ENCODE assay signal across 8 mouse cellular contexts in the genomic region with DNA sequence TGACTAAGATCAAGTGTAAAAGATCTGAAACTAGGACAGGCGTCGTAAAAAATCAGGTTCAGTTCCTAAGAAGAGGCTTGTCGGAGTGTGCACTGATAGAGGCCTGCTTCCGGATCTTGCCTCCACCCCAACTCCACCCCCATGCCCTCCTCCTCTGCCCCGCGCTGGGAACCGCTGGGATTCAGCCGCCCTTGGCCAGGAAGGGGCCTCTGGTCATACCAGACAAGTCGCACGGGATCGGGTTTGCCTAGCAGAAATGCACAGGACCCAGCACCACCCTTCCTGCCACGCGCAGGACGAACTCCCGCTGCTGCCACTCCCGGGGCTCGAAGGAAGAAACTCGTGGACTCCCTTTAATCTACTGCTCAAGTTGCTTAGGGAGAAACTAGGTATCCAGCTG. TPM values are rescaled to one million over a fixed set of nuclear protein-coding genes. Genes with fewer than 3 reads are reported as not detected.
A peak's percentile ranks its signal among the peaks of the same experiment; 100 is the strongest.
DNase-seq lines count a peak whose midpoint lies in the region; ATAC-seq and TF ChIP-seq lines count a peak whose summit lies in the region.

No protein-coding gene starts in this region.

- H3K36me3 ChIP-seq in embryonic facial prominence, embryonic 10.5 days (replicated peaks) = no peaks in the 10 kb centered on the region
- no peaks in the 10 kb centered on the region for H3K36me3 ChIP-seq in intestine, embryonic 14.5 days (ENCODE audit: control insufficient read depth, insufficient read depth, low read length)
- H3K36me3 ChIP-seq in liver, embryonic 15.5 days (replicated peaks) = no peaks in the 10 kb centered on the region
- H3K36me3 ChIP-seq in small intestine, adult 2 months (ENCODE audit: control insufficient read depth, insufficient read depth, low read length) = no peaks in the 10 kb centered on the region

- DNase-seq in CD4-positive, CD25-positive, alpha-beta regulatory T cell, adult 2 months (ENCODE audit: low read depth, low spot score) = peak; percentile 9
- peak; percentile 38 for DNase-seq in embryonic facial prominence, embryonic 10.5 days (ENCODE audit: low spot score)
- peak; percentile 60 for DNase-seq in intestine, embryonic 14.5 days (ENCODE audit: low spot score)
- no peak for DNase-seq in cerebellum, adult 9-10 months

- no peak overlapping the region; the same call in 1 of the 2 replicates for H3K27ac ChIP-seq in embryonic facial prominence, embryonic 10.5 days (replicated peaks)
- H3K27ac ChIP-seq in intestine, embryonic 14.5 days (ENCODE audit: low read depth) = no peak overlapping the region
- no peak overlapping the region for H3K27ac ChIP-seq in liver, embryonic 15.5 days (replicated peaks)
- no peak overlapping the region for H3K27ac ChIP-seq in small intestine, adult 2 months (ENCODE audit: insufficient read depth, low read depth, low read length)

- no peak for TF ChIP-seq CTCF in small intestine, adult 2 months (IDR thresholded peaks at IDR 0.05; ENCODE audit: extremely low read depth, insufficient read length, insufficient replicate concordance, low read depth, low read length)

- TF ChIP-seq POLR2A in small intestine, adult 2 months (IDR thresholded peaks at IDR 0.05; ENCODE audit: low read depth, low read length) = no peak

- WGBS in embryonic facial prominence, embryonic 10.5 days = 25% methylated on average over 18 of the region's 18 CpGs
- WGBS in intestine, embryonic 14.5 days = 27% methylated on average over 18 of the region's 18 CpGs
- 20% methylated on average over 18 of the region's 18 CpGs for WGBS in liver, embryonic 15.5 days (ENCODE audit: insufficient replicate concordance)
- 19% methylated on average over 18 of the region's 18 CpGs for WGBS in small intestine, adult 2 months

- H3K4me1 ChIP-seq in embryonic facial prominence, embryonic 10.5 days = peaks cover 38% of the 10 kb centered on the region
- H3K4me1 ChIP-seq in intestine, embryonic 14.5 days (replicated peaks; ENCODE audit: control insufficient read depth, insufficient read depth, low read length) = peaks cover 17% of the 10 kb centered on the region
- peaks cover 30% of the 10 kb centered on the region for H3K4me1 ChIP-seq in liver, embryonic 15.5 days (replicated peaks)
- peaks cover 7% of the 10 kb centered on the region for H3K4me1 ChIP-seq in small intestine, adult 2 months (ENCODE audit: control insufficient read depth, insufficient read depth, insufficient read length, low read length)

- peak overlapping the region; percentile 43 for H3K4me2 ChIP-seq in intestine, embryonic 14.5 days (ENCODE audit: low read length)
- H3K4me2 ChIP-seq in liver, embryonic 15.5 days = peak overlapping the region; percentile 53

- no peaks in the 10 kb centered on the region for H3K27me3 ChIP-seq in embryonic facial prominence, embryonic 10.5 days (replicated peaks; ENCODE audit: low read depth, poor library complexity, severe bottlenecking)
- no peaks in the 10 kb centered on the region for H3K27me3 ChIP-seq in intestine, embryonic 14.5 days (replicated peaks; ENCODE audit: control insufficient read depth, insufficient read depth, low read length)
- H3K27me3 ChIP-seq in liver, embryonic 15.5 days = peaks cover 33% of the 10 kb centered on the region
- no peaks in the 10 kb centered on the region for H3K27me3 ChIP-seq in small intestine, adult 2 months (ENCODE audit: control insufficient read depth, insufficient read depth, low read length)

- peak overlapping the region; percentile 13; the same call in 1 of the 2 replicates for H3K9ac ChIP-seq in intestine, embryonic 14.5 days (ENCODE audit: low read length)
- no peak overlapping the region for H3K9ac ChIP-seq in liver, embryonic 15.5 days

- ATAC-seq in CD4-positive, CD25-positive, alpha-beta regulatory T cell, adult 4 months = no peak
- no peak for ATAC-seq in intestine, embryonic 14.5 days (replicated peaks; ENCODE audit: low FRiP score, low TSS enrichment, low read depth)
- no peak for ATAC-seq in liver, embryonic 15.5 days (ENCODE audit: insufficient read depth)
- no peak for ATAC-seq in megakaryocyte-erythroid progenitor cell, adult 5-6 weeks (replicated peaks; ENCODE audit: low FRiP score, low TSS enrichment, poor library complexity, severe bottlenecking)

- H3K9me3 ChIP-seq in embryonic facial prominence, embryonic 10.5 days = no peaks in the 10 kb centered on the region
- H3K9me3 ChIP-seq in intestine, embryonic 14.5 days (ENCODE audit: control insufficient read depth, low read length) = no peaks in the 10 kb centered on the region
- no peaks in the 10 kb centered on the region for H3K9me3 ChIP-seq in liver, embryonic 15.5 days (replicated peaks)

- peak overlapping the region; percentile 42 for H3K4me3 ChIP-seq in embryonic facial prominence, embryonic 10.5 days
- H3K4me3 ChIP-seq in intestine, embryonic 14.5 days (ENCODE audit: low read depth, low read length) = peak overlapping the region; percentile 7; the same call in 1 of the 2 replicates
- no peak overlapping the region; the same call in 1 of the 2 replicates for H3K4me3 ChIP-seq in liver, embryonic 15.5 days (replicated peaks)
- peak overlapping the region; percentile 61 for H3K4me3 ChIP-seq in small intestine, adult 2 months (ENCODE audit: low read depth, low read length)

RNA-seq across cellular contexts. Expression of gene L3hypdh, which starts 2.9 kb away (rescaled TPM):
- under 1 TPM in 1 of 2 experiments, not detected in 1; 0.27 TPM for polyA plus RNA-seq in CD4-positive, CD25-positive, alpha-beta regulatory T cell, adult 4 months (2017; shearing (Covaris generic))
- 10.9 and 11.2 TPM in 2 replicates for polyA plus RNA-seq in embryonic facial prominence, embryonic 10.5 days (2016; fragmentation: Nextera tagmentation; extraction: Ambion mirVana)
- polyA plus RNA-seq in intestine, embryonic 14.5 days (2014; fragmentation: Nextera tagmentation; extraction: Ambion mirVana) = 18.4 and 19.1 TPM in 2 replicates
- polyA plus RNA-seq in liver, embryonic 15.5 days (2015; fragmentation: Nextera tagmentation; extraction: Ambion mirVana) = 7.6 and 9.2 TPM in 2 replicates
- polyA plus RNA-seq in small intestine, adult 2 months (2012; rRNA removed) = 2.8 and 3.1 TPM in 2 replicates
- not detected in 2 replicates for total RNA-seq in megakaryocyte-erythroid progenitor cell, adult 5-6 weeks (2014; fragmentation: Nextera tagmentation)
- 0.80 TPM in 1 of 2 replicates, not detected in the other for total RNA-seq in megakaryocyte-erythroid progenitor cell, adult 5-6 weeks (2017)

RNA-seq across cellular contexts. Expression of gene Jkamp, which starts 3.0 kb away (rescaled TPM):
- polyA plus RNA-seq in CD4-positive, CD25-positive, alpha-beta regulatory T cell, adult 4 months (2017; shearing (Covaris generic)) = 10 to 100 TPM; 32.3 to 32.7 TPM
- polyA plus RNA-seq in embryonic facial prominence, embryonic 10.5 days (2016; fragmentation: Nextera tagmentation; extraction: Ambion mirVana) = 72.1 and 72.6 TPM in 2 replicates
- 53.2 and 55.2 TPM in 2 replicates for polyA plus RNA-seq in intestine, embryonic 14.5 days (2014; fragmentation: Nextera tagmentation; extraction: Ambion mirVana)
- polyA plus RNA-seq in liver, embryonic 15.5 days (2015; fragmentation: Nextera tagmentation; extraction: Ambion mirVana) = 18.8 and 21.4 TPM in 2 replicates
- polyA plus RNA-seq in small intestine, adult 2 months (2012; rRNA removed) = 14.3 and 20.4 TPM in 2 replicates
- 21.2 and 25.1 TPM in 2 replicates for total RNA-seq in megakaryocyte-erythroid progenitor cell, adult 5-6 weeks (2014; fragmentation: Nextera tagmentation)
- total RNA-seq in megakaryocyte-erythroid progenitor cell, adult 5-6 weeks (2017) = 10.9 and 18.4 TPM in 2 replicates

RNA-seq across cellular contexts. Expression of gene Gpr135, which starts 11.4 kb away (rescaled TPM):
- under 1 TPM in 1 of 2 experiments, not detected in 1; 0.27 TPM for polyA plus RNA-seq in CD4-positive, CD25-positive, alpha-beta regulatory T cell, adult 4 months (2017; shearing (Covaris generic))
- 0.38 and 0.76 TPM in 2 replicates for polyA plus RNA-seq in embryonic facial prominence, embryonic 10.5 days (2016; fragmentation: Nextera tagmentation; extraction: Ambion mirVana)
- polyA plus RNA-seq in intestine, embryonic 14.5 days (2014; fragmentation: Nextera tagmentation; extraction: Ambion mirVana) = 0.69 and 0.95 TPM in 2 replicates
- 0.12 and 0.15 TPM in 2 replicates for polyA plus RNA-seq in liver, embryonic 15.5 days (2015; fragmentation: Nextera tagmentation; extraction: Ambion mirVana)
- polyA plus RNA-seq in small intestine, adult 2 months (2012; rRNA removed) = 0.46 and 0.69 TPM in 2 replicates
- not detected in 2 replicates for total RNA-seq in megakaryocyte-erythroid progenitor cell, adult 5-6 weeks (2014; fragmentation: Nextera tagmentation)
- not detected in 2 replicates for total RNA-seq in megakaryocyte-erythroid progenitor cell, adult 5-6 weeks (2017)
